Mouse (Mus musculus): Measurements from ENCODE around the gene Prpf19. TPM values are rescaled to one million over a fixed set of nuclear protein-coding genes. Genes with fewer than 3 reads are reported as not detected.
A peak's percentile ranks its signal among the peaks of the same experiment; 100 is the strongest.

The Prpf19 gene
- total RNA-seq, 2 experiments from 2014 or later = 198 to 203 TPM

DNA sequence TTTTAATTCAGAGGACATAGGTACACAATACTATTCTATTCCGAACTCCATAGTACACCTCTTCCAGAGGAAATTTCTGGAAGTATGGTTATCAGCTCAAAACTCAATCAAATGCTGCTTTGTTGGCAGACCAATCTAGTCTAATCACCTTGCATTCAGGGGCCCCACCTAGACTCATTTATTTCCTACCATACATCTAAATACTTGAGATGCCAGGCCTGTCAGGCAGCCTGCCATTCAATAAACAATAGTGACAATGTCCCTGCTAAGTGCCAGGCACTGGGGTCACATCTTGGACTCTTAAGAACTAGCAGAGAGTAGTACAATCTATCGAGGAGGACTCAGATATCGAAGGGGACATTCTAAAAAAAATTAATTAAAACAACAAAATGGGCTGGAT lies 2.8 kb upstream of the Prpf19 start:
- DNase-seq (ENCODE audit: low spot score in 2 of 2) = no peak

DNA sequence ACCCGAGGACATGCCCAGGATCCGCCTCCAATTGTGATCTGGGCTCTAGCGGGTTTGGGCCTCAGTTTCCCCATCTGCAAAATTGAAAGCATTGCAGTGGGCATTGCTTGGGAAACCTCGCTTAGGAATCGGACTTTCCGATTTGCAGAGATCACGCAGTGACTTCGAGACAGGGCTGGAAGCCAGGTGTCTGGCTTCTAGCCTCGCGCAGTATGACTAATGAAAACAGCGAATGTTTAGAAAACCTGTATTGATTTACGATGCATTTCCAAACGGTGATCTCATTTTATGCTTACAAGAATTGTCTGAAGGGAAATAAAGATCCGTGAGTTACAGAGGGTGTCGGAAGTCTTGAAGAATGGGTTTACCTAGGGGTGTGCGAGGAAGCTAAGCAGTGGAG lies 677 bp downstream of the Prpf19 start:
- no peak for DNase-seq (ENCODE audit: low spot score in 2 of 2)

DNA sequence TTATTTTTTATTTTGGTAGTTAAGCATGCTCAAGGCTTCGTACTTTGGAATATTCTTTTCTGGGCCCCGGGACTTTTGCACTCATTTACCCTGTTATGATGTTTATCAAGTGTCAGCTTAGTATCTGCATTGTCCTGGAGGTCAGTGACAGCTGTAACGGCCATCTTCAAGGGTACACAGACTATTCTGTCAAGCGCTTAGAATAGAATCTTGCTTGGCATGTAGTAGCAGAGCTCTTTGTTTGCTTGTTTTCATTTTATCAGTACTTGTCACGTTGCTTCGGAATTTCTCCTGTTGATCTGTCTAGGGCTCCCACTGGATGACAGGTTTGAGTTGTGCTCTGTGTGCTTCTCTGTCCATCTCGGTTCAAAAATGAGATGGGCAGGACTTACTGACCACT lies 1.8 kb downstream of the Prpf19 start:
- no peak for DNase-seq (ENCODE audit: low spot score in 2 of 2)

DNA sequence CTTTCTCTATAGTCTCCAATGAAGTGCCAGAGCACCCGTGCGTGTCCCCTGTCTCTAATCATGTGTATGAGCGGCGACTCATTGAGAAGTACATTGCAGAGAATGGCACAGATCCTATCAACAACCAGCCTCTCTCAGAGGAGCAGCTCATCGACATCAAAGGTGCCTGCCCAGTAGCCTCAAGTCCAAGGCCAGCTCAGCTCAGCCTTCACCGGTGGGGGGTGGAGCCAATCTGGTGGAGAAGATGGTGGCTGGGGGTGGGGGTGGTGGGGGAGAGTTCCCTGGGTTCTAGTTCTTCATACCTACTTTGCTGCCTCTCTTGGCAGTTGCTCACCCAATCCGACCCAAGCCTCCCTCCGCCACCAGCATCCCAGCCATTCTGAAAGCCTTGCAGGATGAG lies 2.5 kb downstream of the Prpf19 start:
- DNase-seq (ENCODE audit: low spot score in 2 of 2) = no peak

DNA sequence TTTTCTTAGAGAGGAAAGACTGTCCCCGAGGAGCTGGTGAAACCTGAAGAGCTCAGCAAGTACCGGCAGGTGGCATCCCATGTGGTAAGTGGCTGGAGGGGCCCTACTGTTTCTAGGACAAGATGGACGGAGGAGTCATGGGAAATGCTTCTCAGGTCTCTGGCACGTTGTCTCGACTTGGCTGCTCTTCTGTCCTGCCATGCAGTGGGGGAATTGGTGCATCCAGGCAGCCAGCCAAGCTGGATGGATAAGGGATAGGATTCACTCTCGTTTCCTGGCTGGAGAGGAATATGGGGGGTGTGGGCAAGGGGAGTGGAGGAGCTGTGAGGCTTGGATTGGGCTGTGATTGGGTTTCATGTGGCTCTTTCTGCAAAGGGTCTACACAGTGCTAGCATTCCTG lies 5.3 kb downstream of the Prpf19 start:
- DNase-seq (ENCODE audit: low spot score in 2 of 2) = no peak

DNA sequence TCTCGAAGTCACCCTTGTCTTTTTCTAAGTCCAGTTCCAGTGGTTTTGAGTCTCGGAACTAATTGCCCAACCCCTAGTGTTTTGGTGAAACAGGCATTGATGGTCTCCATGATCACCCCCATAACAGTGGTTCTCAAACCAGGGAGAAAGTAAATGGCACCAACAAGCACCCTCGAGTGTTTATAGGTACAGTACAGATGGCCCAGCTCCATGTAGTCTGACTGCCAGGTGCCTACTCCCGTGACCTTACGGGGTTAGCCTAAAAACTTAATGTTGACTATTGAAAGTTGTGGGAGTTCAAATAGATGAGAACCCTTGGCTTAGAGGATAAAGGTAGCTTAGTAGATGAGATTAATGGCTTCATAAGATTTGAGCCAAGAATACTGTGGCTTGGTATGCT lies 6.0 kb downstream of the Prpf19 start:
- no peak for DNase-seq (ENCODE audit: low spot score in 2 of 2)

DNA sequence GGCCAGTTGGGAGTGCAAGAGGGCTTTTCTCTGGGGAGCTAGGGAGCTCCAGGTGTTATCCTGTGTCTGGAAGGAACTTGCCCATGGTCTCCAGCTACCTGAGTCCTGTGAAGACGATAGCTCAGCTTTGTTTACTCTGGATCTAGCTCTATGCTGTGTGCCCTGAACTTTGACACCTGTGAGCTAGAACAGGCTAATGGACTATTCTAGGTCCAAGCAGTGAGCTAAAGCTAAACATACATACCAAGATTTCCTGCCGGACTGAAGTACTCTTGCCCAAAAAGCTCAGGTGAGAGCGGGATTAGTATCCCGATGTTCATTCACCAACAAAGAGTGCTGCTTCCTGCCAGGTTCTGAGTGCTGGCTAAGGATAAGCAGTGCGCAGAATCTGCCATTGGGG lies 9.5 kb downstream of the Prpf19 start:
- DNase-seq (ENCODE audit: low spot score in 2 of 2) = no peak

DNA sequence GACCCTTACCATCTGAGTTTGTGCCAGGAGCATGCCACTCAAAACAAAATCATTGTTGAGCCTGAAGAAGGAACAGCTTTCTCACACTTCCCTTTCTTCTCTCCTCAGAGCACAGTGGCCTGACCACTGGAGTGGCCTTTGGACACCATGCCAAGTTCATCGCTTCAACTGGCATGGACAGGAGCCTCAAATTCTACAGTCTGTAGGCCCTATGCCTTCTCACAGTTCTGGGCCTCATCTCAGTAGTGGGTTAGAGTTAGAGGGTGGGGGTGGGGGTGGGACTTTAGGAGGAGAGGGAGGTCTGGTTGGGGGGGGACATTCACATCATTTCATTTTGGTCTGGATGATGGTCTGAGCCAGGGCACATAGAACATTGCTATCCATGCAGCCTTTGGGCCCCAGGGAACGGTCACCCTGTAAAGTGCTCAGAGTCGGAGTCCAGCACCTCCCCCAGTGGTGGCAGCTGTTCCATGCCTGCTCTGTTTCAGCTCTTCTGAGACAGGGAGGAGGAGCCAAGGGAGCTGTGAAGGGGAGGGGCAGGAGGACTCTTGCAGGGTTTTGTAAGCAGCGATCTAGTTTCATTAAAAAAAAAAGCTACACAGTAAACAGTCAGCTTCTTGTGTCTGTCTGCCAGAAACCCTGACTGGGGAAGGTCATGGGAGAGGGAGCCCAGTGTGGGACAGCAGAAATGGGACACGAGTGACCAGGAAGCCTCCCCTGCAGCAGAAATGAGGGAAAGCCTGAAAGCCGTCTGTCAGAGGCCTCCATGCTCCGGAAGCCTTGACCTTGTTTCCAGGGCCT lies 10.1 kb downstream of the Prpf19 start:
- DNase-seq (ENCODE audit: low spot score in 2 of 2) = peak; percentile 28 to 45

DNA sequence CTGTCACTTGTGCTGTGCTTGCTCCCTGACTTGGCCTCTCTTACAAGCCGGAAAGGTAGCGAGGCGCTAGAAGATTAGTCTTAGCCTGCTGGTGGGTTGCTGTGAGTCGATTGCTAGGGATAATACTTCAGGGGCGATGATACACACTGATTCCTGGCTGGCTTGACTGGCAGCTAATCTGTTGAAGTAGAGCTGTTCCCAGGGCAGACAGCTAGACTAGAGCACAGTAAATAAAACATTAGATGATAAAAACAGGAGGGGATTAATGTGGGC lies 10.6 kb downstream of the Prpf19 start:
- no peak for DNase-seq (ENCODE audit: low spot score in 2 of 2)

DNA sequence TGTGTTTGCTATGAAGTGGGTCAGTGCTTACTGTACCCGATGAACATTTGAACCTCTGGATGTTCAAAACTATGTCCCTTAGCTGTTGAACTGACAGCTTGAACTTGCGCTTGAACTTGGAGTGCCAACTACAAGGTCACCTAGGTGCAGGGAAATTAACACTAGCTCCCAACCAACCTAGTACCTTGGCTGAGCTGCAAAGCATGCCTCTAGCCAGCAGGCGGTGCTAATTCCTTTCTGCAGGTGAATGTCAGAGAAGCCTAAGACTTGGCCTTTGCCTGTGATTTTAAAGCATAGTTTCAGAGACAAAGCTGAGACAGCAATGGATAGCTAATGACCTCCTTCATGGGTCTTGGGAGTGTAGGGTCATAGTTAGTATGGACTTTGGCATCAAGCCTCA lies 12.9 kb downstream of the Prpf19 start:
- DNase-seq (ENCODE audit: low spot score in 2 of 2) = peak in 1 of 2 experiments; percentile 37

DNA sequence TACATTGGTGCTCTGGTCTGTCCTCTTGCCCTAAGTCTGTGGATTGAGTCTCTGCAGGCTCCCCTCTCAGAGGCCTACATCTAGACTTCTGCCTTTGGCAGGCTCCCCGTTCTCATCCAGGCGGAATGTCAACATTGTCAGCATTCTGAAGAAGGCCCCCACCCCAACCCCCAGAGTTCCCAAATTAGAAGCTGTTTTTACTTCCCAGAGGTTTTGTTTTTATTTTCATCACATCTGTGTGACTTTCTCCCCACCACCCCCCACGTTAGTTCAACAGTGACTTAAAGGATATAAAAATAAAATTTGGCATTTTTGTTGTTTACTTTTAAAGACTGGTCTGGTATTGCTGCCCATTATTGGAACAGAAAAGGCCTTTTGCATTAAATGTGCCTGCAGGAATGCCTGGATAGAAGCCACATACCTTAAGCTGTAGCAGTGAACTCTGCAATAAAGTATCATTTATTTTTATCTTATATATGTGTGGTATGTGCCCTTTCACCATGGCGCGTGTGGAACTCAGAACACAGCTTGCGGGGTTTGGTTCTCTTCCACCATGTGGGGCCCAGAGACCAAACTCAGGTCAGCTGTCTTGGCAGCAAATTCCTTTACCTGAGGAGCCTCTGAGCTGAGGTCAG lies 14.2 kb downstream of the Prpf19 start:
- no peak for DNase-seq (ENCODE audit: low spot score in 2 of 2)

DNA sequence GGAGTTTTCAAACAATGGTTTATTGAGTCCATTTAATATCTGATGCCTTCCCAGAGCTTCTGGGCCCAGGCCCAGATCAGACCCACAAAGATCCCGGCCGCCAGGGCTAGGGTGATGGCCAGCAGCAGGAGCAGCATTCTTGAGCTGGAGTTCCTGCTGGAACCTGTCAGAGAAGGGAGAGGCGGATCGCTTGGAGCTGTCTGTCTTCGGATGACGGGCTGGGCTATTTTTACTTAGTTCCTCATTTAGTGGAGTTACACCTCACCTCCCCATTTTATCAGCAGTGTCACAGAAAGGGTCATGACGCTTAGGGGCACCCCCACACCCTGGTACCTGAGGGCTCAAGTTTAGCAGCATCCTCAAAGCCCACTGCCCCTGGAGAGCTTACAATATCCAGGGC lies 19.3 kb downstream of the Prpf19 start:
- DNase-seq (ENCODE audit: low spot score in 2 of 2) = no peak

DNA sequence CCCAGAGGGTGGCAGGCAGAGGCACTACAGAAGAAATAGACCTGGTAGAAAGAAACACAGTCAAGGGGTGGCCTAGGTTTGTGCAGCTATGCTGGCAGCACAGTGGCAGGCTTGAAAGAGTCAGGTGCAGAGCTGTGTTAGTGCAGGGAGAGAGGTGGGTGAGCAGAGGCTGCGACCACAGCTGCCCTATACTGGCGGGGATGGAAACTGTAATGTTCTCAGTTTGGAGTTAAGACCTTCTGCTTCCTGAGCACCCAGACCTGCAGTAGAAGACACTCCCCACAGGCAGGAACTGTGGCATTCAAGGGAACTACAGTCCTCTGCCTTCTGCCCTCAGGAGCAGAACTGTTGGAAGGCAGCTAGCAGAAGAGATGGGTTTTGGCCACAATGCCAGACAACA lies 19.8 kb downstream of the Prpf19 start:
- no peak for DNase-seq (ENCODE audit: low spot score in 2 of 2)

DNA sequence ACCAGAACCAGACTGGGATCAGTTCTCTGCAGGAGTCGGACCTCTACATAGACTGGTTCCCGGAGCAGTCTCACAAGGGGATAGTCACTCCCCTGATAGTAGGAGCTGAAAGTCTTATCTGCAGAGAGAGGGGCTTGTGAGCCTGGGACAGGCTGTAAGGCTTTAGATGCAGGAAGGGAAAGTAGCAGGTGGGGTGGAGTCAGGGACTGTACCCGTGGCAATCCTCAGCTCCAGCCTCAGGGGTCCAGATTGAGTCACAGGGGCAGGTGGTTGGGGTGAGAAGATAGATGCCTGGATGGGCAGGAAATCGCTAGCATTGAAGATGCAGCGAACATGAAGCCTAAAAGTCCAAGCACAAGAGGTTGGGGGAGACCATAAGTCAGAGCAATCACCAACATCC lies 21.5 kb downstream of the Prpf19 start:
- no peak for DNase-seq (ENCODE audit: low spot score in 2 of 2)

DNA sequence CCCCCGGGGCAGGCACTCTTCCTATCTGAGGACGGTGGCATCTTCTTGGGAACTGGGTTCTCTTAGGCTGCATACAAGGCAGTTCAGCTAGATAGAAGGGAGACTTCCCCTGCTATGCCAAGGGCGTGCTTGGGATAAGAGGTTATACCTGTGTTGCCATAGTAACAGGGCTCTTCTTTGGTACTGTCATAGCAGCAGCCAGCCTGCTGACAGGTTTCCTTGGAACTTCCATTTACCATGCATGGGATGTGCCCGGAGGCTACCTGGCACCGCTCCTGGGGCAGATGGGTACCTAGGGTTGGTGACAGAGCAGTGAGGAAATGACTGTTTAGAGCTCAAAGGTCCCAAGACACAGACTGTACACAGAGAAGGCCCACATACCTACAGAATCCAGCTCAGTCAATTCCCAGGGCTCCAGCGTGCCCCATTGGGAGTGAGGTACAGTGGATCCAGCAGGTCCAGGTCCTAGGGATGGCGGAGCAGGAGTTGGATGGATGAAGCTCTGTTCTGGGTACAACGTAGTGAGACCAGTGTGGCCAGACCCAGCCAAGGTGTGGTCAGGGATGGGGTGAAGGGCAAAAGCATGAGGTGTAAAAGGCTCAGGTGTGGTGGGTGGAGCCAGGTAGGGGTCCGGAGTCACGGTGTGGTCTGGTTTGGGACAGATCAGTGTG lies 23.4 kb downstream of the Prpf19 start:
- DNase-seq (ENCODE audit: low spot score in 2 of 2) = no peak

DNA sequence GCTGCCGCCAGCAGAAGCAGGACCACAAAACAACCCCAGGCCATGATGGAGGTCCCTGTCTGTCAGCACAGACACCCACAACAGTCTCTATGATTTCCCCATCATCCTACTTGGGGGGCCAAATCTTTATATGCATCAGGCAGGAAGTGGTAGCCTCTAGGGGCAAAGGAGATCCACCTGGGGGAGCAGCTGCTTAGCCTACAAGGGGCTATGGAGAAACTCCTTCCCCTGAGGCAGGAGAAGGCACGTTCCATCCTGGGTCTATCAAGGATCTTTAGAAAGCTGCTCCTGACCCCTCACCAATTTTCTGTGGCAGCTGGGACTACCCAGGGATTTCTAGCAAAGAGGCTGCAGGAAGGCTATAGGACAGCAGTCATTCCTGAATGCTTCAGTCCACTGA lies 25.5 kb downstream of the Prpf19 start, which contains the start of gene Zp1:
Zp1 (minus strand) TSS at position 101 of the 400 bp plus-strand sequence.
- no peak for DNase-seq (ENCODE audit: low spot score in 2 of 2)

DNA sequence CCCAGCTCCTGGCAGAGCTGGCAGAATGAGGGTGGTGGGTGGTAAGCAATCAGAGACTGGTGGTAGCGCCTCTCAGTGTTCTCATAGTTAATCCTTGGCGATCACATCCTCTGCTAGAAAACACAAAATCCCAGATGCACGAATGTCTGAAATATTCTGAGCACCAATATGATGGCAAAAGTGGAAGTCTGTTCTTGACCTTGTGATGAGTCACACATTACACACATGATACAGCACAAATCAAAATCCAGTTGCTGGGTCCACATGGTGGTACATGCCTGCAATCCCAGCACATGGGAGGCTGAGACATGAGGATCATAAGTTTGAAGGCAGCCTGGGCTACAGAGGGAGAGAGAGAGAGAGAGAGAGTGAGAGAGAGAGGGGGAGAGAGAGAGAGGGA lies 26.0 kb downstream of the Prpf19 start:
- no peak for DNase-seq (ENCODE audit: low spot score in 2 of 2)

DNA sequence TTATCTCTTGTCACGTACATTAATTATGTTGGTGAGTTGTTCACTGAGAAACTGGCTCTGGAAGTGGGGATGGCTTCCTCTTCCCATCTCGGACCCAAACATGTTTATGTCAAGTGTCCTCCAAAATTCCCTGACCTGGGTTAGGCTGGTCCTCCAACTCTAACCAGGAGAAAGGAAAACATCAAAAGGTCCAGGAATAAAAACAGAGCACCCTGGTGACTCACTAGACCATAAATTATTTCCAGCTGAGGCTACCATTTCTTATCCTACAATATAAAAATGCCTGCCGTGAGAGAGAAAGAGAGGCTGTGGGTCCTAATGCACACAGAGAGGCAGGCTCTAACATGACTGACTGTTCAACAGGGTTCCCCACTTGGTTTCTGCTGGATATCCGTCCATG lies 29.2 kb downstream of the Prpf19 start:
- DNase-seq (ENCODE audit: low spot score in 2 of 2) = no peak

DNA sequence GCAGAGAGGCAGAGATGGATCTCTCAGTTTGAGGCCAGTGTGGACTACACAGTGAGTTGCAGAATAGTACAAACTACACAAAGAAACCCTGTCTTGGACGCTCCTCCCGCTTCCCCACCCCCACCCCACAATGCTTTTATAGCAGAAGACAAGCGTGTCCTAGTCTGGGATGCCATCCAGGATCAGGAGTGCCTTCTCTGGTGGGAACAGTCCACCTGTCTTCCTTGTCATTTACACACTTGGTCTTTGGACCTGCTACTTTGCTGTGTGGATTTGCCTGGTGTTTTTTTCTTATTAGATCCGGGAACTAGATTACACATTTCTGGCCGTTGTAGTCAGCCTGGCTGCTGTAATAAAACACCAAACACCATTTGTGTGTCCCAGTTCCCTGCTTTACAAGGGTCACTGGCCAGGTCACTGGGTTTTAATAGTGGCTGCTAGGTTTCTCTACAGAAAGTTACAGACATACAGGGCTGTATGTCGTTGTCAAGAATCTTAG lies 31.1 kb downstream of the Prpf19 start:
- no peak for DNase-seq (ENCODE audit: low spot score in 2 of 2)

DNA sequence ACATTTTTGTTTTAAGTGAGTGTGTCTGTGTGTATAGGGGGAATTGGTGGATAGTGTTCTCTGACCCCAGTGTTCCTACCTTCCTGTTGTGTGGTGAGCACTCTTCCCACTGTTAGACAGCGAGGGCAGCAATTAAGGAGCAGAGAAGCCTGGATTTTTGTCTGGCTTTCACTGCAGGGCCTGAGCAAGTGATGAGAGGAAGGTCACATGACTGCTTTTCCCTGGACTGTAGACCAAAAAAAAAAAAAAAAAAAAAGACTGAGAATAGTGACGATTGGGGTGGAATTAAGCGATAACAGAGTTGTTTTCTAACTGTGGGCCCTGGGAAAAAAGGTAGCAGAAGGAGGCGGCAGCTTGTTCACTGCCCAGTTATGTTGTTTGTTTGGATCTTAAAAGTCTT lies 31.6 kb downstream of the Prpf19 start:
- DNase-seq (ENCODE audit: low spot score in 2 of 2) = no peak

DNA sequence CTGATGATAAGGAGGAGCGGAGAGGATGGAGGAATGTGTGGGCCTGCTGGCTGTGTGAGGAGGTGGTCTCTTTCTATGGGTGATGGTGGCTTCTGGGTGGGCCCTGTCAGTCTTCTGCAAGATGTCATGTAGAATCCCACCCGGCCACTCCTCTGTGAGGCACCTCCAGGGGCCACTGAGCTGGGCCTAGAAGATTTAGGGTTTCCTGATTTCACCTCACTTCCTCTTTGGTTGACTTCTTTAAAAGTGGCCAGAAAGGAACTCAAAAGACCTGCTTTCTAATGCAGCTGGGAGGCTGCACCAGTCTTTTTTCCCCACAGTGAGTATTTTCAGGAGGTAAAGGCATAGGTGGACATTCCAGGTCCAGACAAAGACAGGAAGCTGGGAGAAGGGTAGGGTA lies 35.6 kb downstream of the Prpf19 start:
- no peak for DNase-seq (ENCODE audit: low spot score in 2 of 2)

DNA sequence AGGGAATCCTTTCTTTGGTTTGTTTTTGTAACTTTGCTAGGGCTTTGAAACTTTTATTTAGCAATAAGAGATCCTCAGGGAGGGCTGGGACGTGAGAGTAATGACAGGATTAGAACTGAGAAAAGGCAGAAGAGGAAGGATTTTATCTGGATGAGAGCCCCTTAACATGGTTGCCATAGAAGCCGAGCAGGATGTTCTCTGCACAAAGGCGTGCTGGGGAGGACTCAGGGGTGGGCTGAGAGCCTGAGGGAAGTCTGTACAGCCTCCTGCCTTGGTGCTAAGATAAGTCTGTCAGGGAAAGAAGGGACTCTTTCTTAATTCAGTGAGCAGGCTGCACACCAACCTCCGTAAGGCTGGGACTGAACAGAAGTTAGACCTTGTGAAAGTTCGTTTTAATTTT lies 40.0 kb downstream of the Prpf19 start:
- DNase-seq (ENCODE audit: low spot score in 2 of 2) = peak in 1 of 2 experiments; percentile 41
